Mouse (Mus musculus) kidney, adult 2 months (tissue): ENCODE measurements at regions not wholly inside any gene's neighbourhood (a gene's known extent, or its start where the extent isn't known, plus 50 kb on each side); places are given as distances from the start of the nearest gene placed in this dataset.
A peak's percentile ranks its signal among the peaks of the same experiment; 100 is the strongest.

Experiments
- DNase-seq: peaks from one replicate; pipeline ENCODE4 v3.0.0; 2021
- H3K27ac ChIP-seq: fragments of 200-500 bp; 2 replicates; pipeline ENCODE4 v1.5.1; 2012; ENCODE audit warnings: low read depth, low read length, control low read depth, inconsistent platforms; ENCODE audit not compliant: insufficient read depth
- H3K27me3 ChIP-seq: fragments of 200-500 bp; replicated peaks from 2 replicates; pipeline ENCODE4 v1.6.1; 2012; ENCODE audit warnings: mild to moderate bottlenecking, moderate library complexity, low read length, inconsistent platforms; ENCODE audit not compliant: control insufficient read depth, insufficient read depth
- H3K36me3 ChIP-seq: fragments of 200-500 bp; 2 replicates; pipeline ENCODE4 v1.6.1; 2012; ENCODE audit warnings: mild to moderate bottlenecking, moderate library complexity, low read length, inconsistent platforms; ENCODE audit not compliant: control insufficient read depth, insufficient read depth
- H3K4me1 ChIP-seq: fragments of 200-500 bp; 2 replicates; pipeline ENCODE4 v1.6.1; 2011; ENCODE audit warnings: low read length; ENCODE audit not compliant: control insufficient read depth, insufficient read depth
- H3K4me3 ChIP-seq: fragments of 200-500 bp; 2 replicates; pipeline ENCODE4 v1.5.1; 2011; ENCODE audit warnings: mild to moderate bottlenecking, low read depth, low read length, control low read depth; ENCODE audit not compliant: insufficient read depth
- CTCF ChIP-seq: fragments of 200-500 bp; conservative IDR thresholded peaks from 2 replicates; pipeline ENCODE4 v1.5.1; 2011; ENCODE audit warnings: low read depth, mild to moderate bottlenecking, control low read depth, low read length, moderate library complexity, mixed read lengths; ENCODE audit not compliant: insufficient read depth, insufficient read length
- POLR2A ChIP-seq: fragments of 200-500 bp; IDR thresholded peaks from one replicate; pipeline ENCODE4 v1.6.1; 2011; ENCODE audit warnings: low read depth, low read length, control low read depth

DNA sequence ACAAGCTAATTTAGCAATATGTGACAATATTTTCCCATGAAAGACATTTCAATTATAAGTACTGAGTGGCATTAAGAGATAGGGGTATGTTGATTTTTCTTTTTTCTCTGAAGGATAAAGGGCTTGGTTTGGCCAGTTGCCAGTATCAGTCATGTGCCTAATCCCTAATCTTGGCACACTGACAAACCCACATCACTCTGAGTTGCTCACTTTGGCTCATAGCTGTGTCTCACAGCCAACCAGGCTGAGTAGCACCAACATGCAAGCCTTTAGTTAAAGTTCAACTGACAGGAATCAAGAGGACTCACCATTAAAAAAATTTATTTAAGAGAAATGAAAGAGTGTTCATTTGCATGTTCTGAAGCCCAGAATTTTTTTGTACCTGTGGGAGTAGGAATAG is 1861.1 kb upstream of the Cntnap5a start:
- H3K4me3 ChIP-seq, result no peak overlapping the region
- no peaks in the 10 kb centered on the region for H3K4me1 ChIP-seq
- DNase-seq, result peak; percentile 12
- H3K36me3 ChIP-seq, result no peaks in the 10 kb centered on the region
- TF ChIP-seq CTCF, result no peak
- H3K27me3 ChIP-seq, result no peaks in the 10 kb centered on the region
- H3K27ac ChIP-seq, result no peak overlapping the region

DNA sequence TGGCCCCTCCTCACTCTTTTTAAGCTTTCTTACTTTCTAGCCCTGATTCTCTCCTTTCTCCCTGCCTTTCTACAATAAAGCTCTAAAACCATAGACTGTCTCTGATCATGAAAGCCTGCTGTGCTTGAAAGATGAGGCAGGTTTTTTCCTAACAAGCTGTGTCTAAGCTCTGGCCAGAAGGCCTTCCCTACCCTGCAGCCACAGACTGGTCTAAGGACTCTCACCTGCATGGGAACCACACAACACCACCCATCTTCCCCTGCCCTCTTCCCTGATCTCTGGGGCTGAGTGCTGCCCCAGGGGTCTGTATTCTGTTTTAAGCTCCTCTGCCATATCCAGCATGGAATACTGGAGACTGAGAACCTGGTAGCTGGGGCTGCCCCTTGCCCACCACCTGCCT is 1832.1 kb upstream of the Cntnap5a start:
- H3K4me1 ChIP-seq, result no peaks in the 10 kb centered on the region
- TF ChIP-seq POLR2A (no peak), CTCF (no peak)
- no peak overlapping the region for H3K4me3 ChIP-seq
- no peaks in the 10 kb centered on the region for H3K36me3 ChIP-seq
- no peaks in the 10 kb centered on the region for H3K27me3 ChIP-seq
- no peak overlapping the region for H3K27ac ChIP-seq
- no peak for DNase-seq
